Mouse (Mus musculus): Measurements from ENCODE around the gene Ada.

The Ada gene

GRCm38 (mm10) chr2:163732021-163732420, 18.0 kb downstream of the Ada start:
- DNase-seq (ENCODE audit: low spot score in 2 of 2), result no peak

- no peak for DNase-seq (ENCODE audit: low spot score in 2 of 2)
Observed at GRCm38 (mm10) chr2:163728300-163728699, 21.7 kb downstream of the Ada start.

GRCm38 (mm10) chr2:163726766-163727393, 23.2 kb downstream of the Ada start:
- DNase-seq (ENCODE audit: low spot score in 2 of 2), result no peak

GRCm38 (mm10) chr2:163722550-163722949, 27.5 kb downstream of the Ada start:
- DNase-seq (ENCODE audit: low spot score in 2 of 2), result no peak

- no peak for DNase-seq (ENCODE audit: low spot score in 2 of 2)
Observed at GRCm38 (mm10) chr2:163719616-163720015, 30.4 kb downstream of the Ada start.

GRCm38 (mm10) chr2:163718951-163719603, 31.0 kb downstream of the Ada start:
- peak; percentile 80 to 92 for DNase-seq (ENCODE audit: low spot score in 2 of 2)

GRCm38 (mm10) chr2:163718526-163718925, 31.5 kb downstream of the Ada start:
- no peak for DNase-seq (ENCODE audit: low spot score in 2 of 2)

- no peak for DNase-seq (ENCODE audit: low spot score in 2 of 2)
Observed at GRCm38 (mm10) chr2:163716853-163717252, 33.2 kb downstream of the Ada start.

GRCm38 (mm10) chr2:163716448-163716847, 33.6 kb downstream of the Ada start:
- DNase-seq (ENCODE audit: low spot score in 2 of 2), result no peak

GRCm38 (mm10) chr2:163713340-163713739, 36.7 kb downstream of the Ada start:
- no peak for DNase-seq (ENCODE audit: low spot score in 2 of 2)

- DNase-seq (ENCODE audit: low spot score in 2 of 2), result no peak
Observed at GRCm38 (mm10) chr2:163712874-163713273, 37.2 kb downstream of the Ada start.

GRCm38 (mm10) chr2:163712473-163712872, 37.6 kb downstream of the Ada start:
- no peak for DNase-seq (ENCODE audit: low spot score in 2 of 2)

GRCm38 (mm10) chr2:163711368-163711868, 38.6 kb downstream of the Ada start:
- no peak for DNase-seq (ENCODE audit: low spot score in 2 of 2)

GRCm38 (mm10) chr2:163710606-163711159, 39.4 kb downstream of the Ada start:
- DNase-seq (ENCODE audit: low spot score in 2 of 2), result no peak

- DNase-seq (ENCODE audit: low spot score in 2 of 2), result no peak
Observed at GRCm38 (mm10) chr2:163710000-163710399, 40.0 kb downstream of the Ada start.

- no peak for DNase-seq (ENCODE audit: low spot score in 2 of 2)
Observed at GRCm38 (mm10) chr2:163708763-163709250, 41.2 kb downstream of the Ada start.

- no peak for DNase-seq (ENCODE audit: low spot score in 2 of 2)
Observed at GRCm38 (mm10) chr2:163708321-163708720, 41.7 kb downstream of the Ada start.

- no peak for DNase-seq (ENCODE audit: low spot score in 2 of 2)
Observed at GRCm38 (mm10) chr2:163703599-163704260, 46.3 kb downstream of the Ada start.

GRCm38 (mm10) chr2:163702921-163703320, 47.1 kb downstream of the Ada start:
- DNase-seq (ENCODE audit: low spot score in 2 of 2), result no peak

- DNase-seq (ENCODE audit: low spot score in 2 of 2), result no peak
Observed at GRCm38 (mm10) chr2:163702431-163702830, 47.6 kb downstream of the Ada start.

GRCm38 (mm10) chr2:163699078-163699780, 50.8 kb downstream of the Ada start:
- DNase-seq (ENCODE audit: low spot score in 2 of 2), result no peak

Data from spleen, postnatal 4 days (tissue).